Mouse (Mus musculus): ENCODE measurements around the gene Olfr1124. TPM values are rescaled to one million over a fixed set of nuclear protein-coding genes. Genes with fewer than 3 reads are reported as not detected.
"Not testable (repeated sequence)": the region's sequence is repeated elsewhere in the genome, so short reads cannot be mapped to it uniquely, and the experiment has no call there.

The Olfr1124 gene
- polyA plus RNA-seq (2014; fragmentation: Nextera tagmentation; extraction: Ambion mirVana), result not detected in 2 replicates

- Histone ChIP-seq H3K4me2 (no peak within 1 kb of the TSS), H3K27me3 (replicated peaks; ENCODE audit: control insufficient read depth, insufficient read depth, low read length) (no peaks in the 10 kb centered on the region), H3K27ac (ENCODE audit: low read depth, low read length) (no peak within 1 kb of the TSS), H3K36me3 (ENCODE audit: control insufficient read depth, insufficient read depth, low read length) (no peaks in the 10 kb centered on the region), H3K4me3 (ENCODE audit: low read depth, low read length) (no peak within 1 kb of the TSS), H3K9ac (ENCODE audit: low read depth, low read length) (no peak within 1 kb of the TSS), H3K9me3 (ENCODE audit: control insufficient read depth, low read length) (no peaks in the 10 kb centered on the region), H3K4me1 (replicated peaks; ENCODE audit: control insufficient read depth, insufficient read depth, low read length) (no peaks in the 10 kb centered on the region)
- no peak for DNase-seq (ENCODE audit: low spot score)
- 95% methylated on average over 1 of the region's 1 CpGs for WGBS
- ATAC-seq (replicated peaks; ENCODE audit: low FRiP score), result no peak
Measured at GRCm38 (mm10) chr2:87429975-87430374, at the start of gene Olfr1124. Gene Olfr1124, plus strand, starts transcription at chr2:87430275.

- ATAC-seq (replicated peaks; ENCODE audit: low FRiP score), result no peak
- Histone ChIP-seq H3K9ac (ENCODE audit: low read depth, low read length) (no peak overlapping the region), H3K4me3 (ENCODE audit: low read depth, low read length) (no peak overlapping the region), H3K36me3 (ENCODE audit: control insufficient read depth, insufficient read depth, low read length) (no peaks in the 10 kb centered on the region), H3K4me2 (no peak overlapping the region), H3K27ac (ENCODE audit: low read depth, low read length) (no peak overlapping the region), H3K27me3 (replicated peaks; ENCODE audit: control insufficient read depth, insufficient read depth, low read length) (no peaks in the 10 kb centered on the region), H3K4me1 (replicated peaks; ENCODE audit: control insufficient read depth, insufficient read depth, low read length) (no peaks in the 10 kb centered on the region), H3K9me3 (ENCODE audit: control insufficient read depth, low read length) (no peaks in the 10 kb centered on the region)
- no peak for DNase-seq (ENCODE audit: low spot score)
- WGBS, result 68% methylated on average over 2 of the region's 2 CpGs
Measured at GRCm38 (mm10) chr2:87383935-87384334, 46.1 kb upstream of the Olfr1124 start.

GRCm38 (mm10) chr2:87385549-87385948 lies 44.5 kb upstream of the Olfr1124 start, which contains the start of gene Olfr1122:
Gene Olfr1122, plus strand, starts transcription at chr2:87385849.
- H3K27me3 ChIP-seq (replicated peaks; ENCODE audit: control insufficient read depth, insufficient read depth, low read length), result no peaks in the 10 kb centered on the region
- H3K9me3 ChIP-seq (ENCODE audit: control insufficient read depth, low read length), result no peaks in the 10 kb centered on the region
- H3K36me3 ChIP-seq (ENCODE audit: control insufficient read depth, insufficient read depth, low read length), result no peaks in the 10 kb centered on the region
- whole genome bisulfite sequencing, result 78% methylated on average over 2 of the region's 2 CpGs
- no peaks in the 10 kb centered on the region for H3K4me1 ChIP-seq (replicated peaks; ENCODE audit: control insufficient read depth, insufficient read depth, low read length)
- DNase-seq (ENCODE audit: low spot score) (no peak), ATAC-seq (replicated peaks; ENCODE audit: low FRiP score) (no peak)
- no peak within 1 kb of the TSS for H3K9ac ChIP-seq (ENCODE audit: low read depth, low read length)
- H3K4me2 ChIP-seq, result no peak within 1 kb of the TSS
- no peak within 1 kb of the TSS for H3K27ac ChIP-seq (ENCODE audit: low read depth, low read length)
- H3K4me3 ChIP-seq (ENCODE audit: low read depth, low read length), result no peak within 1 kb of the TSS

GRCm38 (mm10) chr2:87393605-87394004 lies 36.5 kb upstream of the Olfr1124 start:
- WGBS, result 79% methylated on average over 5 of the region's 5 CpGs
- not testable (repeated sequence) for H3K4me1 ChIP-seq (replicated peaks; ENCODE audit: control insufficient read depth, insufficient read depth, low read length)

GRCm38 (mm10) chr2:87394686-87395085 lies 35.4 kb upstream of the Olfr1124 start:
- WGBS, result 78% methylated on average over 7 of the region's 7 CpGs
- not testable (repeated sequence) for H3K4me1 ChIP-seq (replicated peaks; ENCODE audit: control insufficient read depth, insufficient read depth, low read length); H3K36me3 ChIP-seq (ENCODE audit: control insufficient read depth, insufficient read depth, low read length); H3K27me3 ChIP-seq (replicated peaks; ENCODE audit: control insufficient read depth, insufficient read depth, low read length); H3K9ac ChIP-seq (ENCODE audit: low read depth, low read length); H3K9me3 ChIP-seq (ENCODE audit: control insufficient read depth, low read length); H3K4me2 ChIP-seq; H3K4me3 ChIP-seq (ENCODE audit: low read depth, low read length); ATAC-seq (replicated peaks; ENCODE audit: low FRiP score); H3K27ac ChIP-seq (ENCODE audit: low read depth, low read length); DNase-seq (ENCODE audit: low spot score)

More at GRCm38 (mm10) chr2:87393605-87394004, 36.5 kb upstream of the Olfr1124 start:
- not testable (repeated sequence) for H3K36me3 ChIP-seq (ENCODE audit: control insufficient read depth, insufficient read depth, low read length); H3K4me3 ChIP-seq (ENCODE audit: low read depth, low read length); DNase-seq (ENCODE audit: low spot score); H3K27ac ChIP-seq (ENCODE audit: low read depth, low read length); H3K9ac ChIP-seq (ENCODE audit: low read depth, low read length); H3K9me3 ChIP-seq (ENCODE audit: control insufficient read depth, low read length); ATAC-seq (replicated peaks; ENCODE audit: low FRiP score); H3K4me2 ChIP-seq; H3K27me3 ChIP-seq (replicated peaks; ENCODE audit: control insufficient read depth, insufficient read depth, low read length)

- no peak for DNase-seq (ENCODE audit: low spot score)
- Histone ChIP-seq H3K9ac (ENCODE audit: low read depth, low read length) (no peak within 1 kb of the TSS), H3K4me1 (replicated peaks; ENCODE audit: control insufficient read depth, insufficient read depth, low read length) (no peaks in the 10 kb centered on the region), H3K27me3 (replicated peaks; ENCODE audit: control insufficient read depth, insufficient read depth, low read length) (no peaks in the 10 kb centered on the region), H3K4me3 (ENCODE audit: low read depth, low read length) (no peak within 1 kb of the TSS), H3K9me3 (ENCODE audit: control insufficient read depth, low read length) (no peaks in the 10 kb centered on the region), H3K4me2 (no peak within 1 kb of the TSS), H3K36me3 (ENCODE audit: control insufficient read depth, insufficient read depth, low read length) (no peaks in the 10 kb centered on the region), H3K27ac (ENCODE audit: low read depth, low read length) (no peak within 1 kb of the TSS)
- 91% methylated on average over 1 of the region's 1 CpGs for WGBS
- ATAC-seq (replicated peaks; ENCODE audit: low FRiP score), result no peak
Measured at GRCm38 (mm10) chr2:87416335-87416734, 13.7 kb upstream of the Olfr1124 start, which contains the start of gene Olfr1123. Gene Olfr1123, plus strand, starts transcription at chr2:87416635.

GRCm38 (mm10) chr2:87437731-87438130 lies 7.7 kb downstream of the Olfr1124 start:
- Histone ChIP-seq H3K27ac (ENCODE audit: low read depth, low read length) (no peak overlapping the region), H3K9me3 (ENCODE audit: control insufficient read depth, low read length) (peaks cover 2% of the 10 kb centered on the region; the same call in 1 of the 2 replicates), H3K4me3 (ENCODE audit: low read depth, low read length) (no peak overlapping the region), H3K4me2 (no peak overlapping the region), H3K27me3 (replicated peaks; ENCODE audit: control insufficient read depth, insufficient read depth, low read length) (no peaks in the 10 kb centered on the region), H3K36me3 (ENCODE audit: control insufficient read depth, insufficient read depth, low read length) (no peaks in the 10 kb centered on the region), H3K9ac (ENCODE audit: low read depth, low read length) (no peak overlapping the region), H3K4me1 (replicated peaks; ENCODE audit: control insufficient read depth, insufficient read depth, low read length) (no peaks in the 10 kb centered on the region)
- no peak for ATAC-seq (replicated peaks; ENCODE audit: low FRiP score)
- WGBS, result 86% methylated on average over 16 of the region's 16 CpGs
- no peak for DNase-seq (ENCODE audit: low spot score)

GRCm38 (mm10) chr2:87453662-87454061 lies 23.6 kb downstream of the Olfr1124 start, which contains the start of gene Olfr1126:
Gene Olfr1126, plus strand, starts transcription at chr2:87453962.
- H3K4me1 ChIP-seq (replicated peaks; ENCODE audit: control insufficient read depth, insufficient read depth, low read length), result no peaks in the 10 kb centered on the region
- H3K4me3 ChIP-seq (ENCODE audit: low read depth, low read length), result no peak within 1 kb of the TSS
- H3K9ac ChIP-seq (ENCODE audit: low read depth, low read length), result no peak within 1 kb of the TSS
- no peaks in the 10 kb centered on the region for H3K36me3 ChIP-seq (ENCODE audit: control insufficient read depth, insufficient read depth, low read length)
- no peak within 1 kb of the TSS for H3K27ac ChIP-seq (ENCODE audit: low read depth, low read length)
- H3K9me3 ChIP-seq (ENCODE audit: control insufficient read depth, low read length), result no peaks in the 10 kb centered on the region
- no peak for DNase-seq (ENCODE audit: low spot score)
- no peak for ATAC-seq (replicated peaks; ENCODE audit: low FRiP score)
- no peaks in the 10 kb centered on the region for H3K27me3 ChIP-seq (replicated peaks; ENCODE audit: control insufficient read depth, insufficient read depth, low read length)
- no peak within 1 kb of the TSS for H3K4me2 ChIP-seq

- Histone ChIP-seq H3K4me1 (replicated peaks; ENCODE audit: control insufficient read depth, insufficient read depth, low read length) (no peaks in the 10 kb centered on the region), H3K4me3 (ENCODE audit: low read depth, low read length) (no peak overlapping the region), H3K36me3 (ENCODE audit: control insufficient read depth, insufficient read depth, low read length) (no peaks in the 10 kb centered on the region), H3K4me2 (no peak overlapping the region), H3K27ac (ENCODE audit: low read depth, low read length) (no peak overlapping the region), H3K27me3 (replicated peaks; ENCODE audit: control insufficient read depth, insufficient read depth, low read length) (no peaks in the 10 kb centered on the region), H3K9ac (ENCODE audit: low read depth, low read length) (no peak overlapping the region), H3K9me3 (ENCODE audit: control insufficient read depth, low read length) (no peaks in the 10 kb centered on the region)
- 89% methylated on average over 4 of the region's 4 CpGs for WGBS
- DNase-seq (ENCODE audit: low spot score) (no peak), ATAC-seq (replicated peaks; ENCODE audit: low FRiP score) (no peak)
Measured at GRCm38 (mm10) chr2:87461769-87462168, 31.7 kb downstream of the Olfr1124 start.

Data from liver, embryonic 11.5 days (tissue).